Mouse (Mus musculus) lung, postnatal 10 days (tissue): ENCODE results near the gene Relch.
"Not testable (repeated sequence)": the region's sequence is repeated elsewhere in the genome, so short reads cannot be mapped to it uniquely, and the experiment has no call there.

ENCODE experiments used
- DNase-seq: peaks from one replicate; pipeline ENCODE4 v3.0.0; 2021

Relch gene

DNA sequence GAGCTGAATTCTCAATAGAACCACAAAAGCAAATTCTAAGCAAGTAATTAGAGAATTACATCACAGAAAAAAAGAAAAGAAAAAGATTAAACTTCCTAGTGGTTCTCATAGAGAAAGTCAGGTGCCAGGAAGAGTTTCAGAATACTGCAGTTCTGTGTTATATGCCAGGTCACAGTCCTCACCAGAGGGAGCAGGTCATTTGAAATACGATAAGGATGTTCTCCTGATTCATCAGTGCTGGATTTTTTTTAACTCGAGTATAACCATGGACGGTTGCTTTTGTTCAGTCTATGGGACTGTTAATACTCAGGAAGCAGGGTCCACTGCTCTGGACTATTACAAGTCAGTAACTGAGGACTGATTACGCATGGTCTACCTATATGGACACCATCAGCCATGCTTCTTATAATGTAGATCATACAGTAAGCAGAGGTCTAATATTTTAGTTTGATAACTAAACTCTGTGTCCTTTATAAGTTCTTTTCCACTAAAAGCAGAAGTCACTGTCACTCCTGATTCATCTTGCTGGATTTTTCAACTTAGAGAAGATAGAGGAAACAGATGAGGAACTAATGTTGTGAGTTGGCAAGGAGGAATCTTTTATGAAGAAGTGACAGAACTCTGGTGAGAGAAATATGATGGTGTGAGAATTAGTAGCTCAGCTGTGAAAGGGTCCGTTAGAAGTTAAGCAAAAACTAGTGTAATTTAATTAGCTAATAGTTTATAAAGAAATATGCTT, 83.4 kb downstream of the Relch start:
- no peak for DNase-seq

DNA sequence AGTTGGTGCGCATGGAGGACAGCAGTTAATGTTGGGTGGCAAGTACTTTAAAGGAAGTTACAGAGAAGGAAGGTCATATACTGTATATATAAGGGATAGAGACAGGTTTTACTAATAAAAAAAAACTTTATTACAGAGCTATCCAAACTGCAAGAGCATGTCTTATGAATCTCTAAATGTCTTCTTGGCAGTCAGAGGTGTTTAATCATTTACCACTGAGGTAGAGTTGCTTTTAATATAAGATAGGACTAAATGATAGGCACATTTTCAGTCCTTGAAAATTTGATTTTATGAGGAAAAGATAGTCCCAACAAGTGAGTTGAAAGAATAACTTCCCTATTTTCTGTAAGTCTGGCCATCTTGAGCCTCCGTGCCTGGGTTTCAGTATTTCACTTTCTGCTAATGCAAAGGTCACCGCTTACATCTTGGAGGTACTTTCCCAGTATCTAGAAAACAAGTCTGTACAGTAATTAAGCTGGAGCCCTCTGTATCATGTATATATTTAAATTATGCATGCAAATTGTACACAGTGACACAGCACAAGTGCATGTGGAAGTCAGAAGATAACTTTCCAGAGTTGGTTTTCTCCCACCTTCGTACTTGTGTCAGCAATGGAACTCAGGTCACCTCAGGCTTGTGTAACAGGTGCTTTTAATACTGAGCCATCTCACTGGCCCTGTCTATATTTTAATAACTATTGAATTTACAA, 84.6 kb downstream of the Relch start:
- no peak for DNase-seq

DNA sequence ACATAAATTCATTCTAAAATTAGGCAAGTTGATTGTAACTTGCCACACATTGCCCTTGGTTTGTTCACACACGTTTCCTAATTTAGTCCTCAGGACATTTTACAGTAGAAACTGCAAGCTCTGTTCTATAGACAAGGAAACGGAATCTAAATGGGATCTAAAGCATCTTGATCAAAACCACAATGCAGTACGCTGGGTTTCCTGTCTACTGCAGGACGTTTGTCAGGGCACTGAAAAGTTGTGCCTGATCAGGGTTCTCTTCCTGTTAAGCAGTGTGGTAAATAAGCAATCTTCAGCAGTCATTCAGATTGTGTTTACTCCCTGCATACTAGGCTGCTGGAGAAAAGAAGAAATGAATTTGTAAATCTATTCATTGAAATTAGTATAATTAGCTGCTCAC, 88.5 kb downstream of the Relch start:
- DNase-seq, result no peak

DNA sequence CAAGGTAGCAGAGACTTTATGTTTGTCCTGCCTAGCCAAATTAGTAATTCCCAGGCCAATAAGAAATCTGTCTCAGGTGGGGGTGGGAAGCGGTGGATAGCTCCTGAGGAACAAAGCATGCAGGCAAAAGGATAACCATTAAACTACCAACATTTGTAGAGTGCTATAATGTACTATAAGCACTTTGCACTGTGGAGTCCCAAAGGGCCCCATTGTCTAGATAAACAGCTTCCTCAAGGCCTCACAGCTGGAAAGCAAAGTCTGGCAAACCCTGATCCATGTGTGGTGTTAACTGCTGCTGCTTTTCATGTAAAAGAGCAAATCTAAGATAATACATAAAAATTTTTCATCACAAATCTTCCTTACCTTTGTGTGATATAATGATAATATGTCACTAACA, 89.3 kb downstream of the Relch start:
- DNase-seq, result no peak

DNA sequence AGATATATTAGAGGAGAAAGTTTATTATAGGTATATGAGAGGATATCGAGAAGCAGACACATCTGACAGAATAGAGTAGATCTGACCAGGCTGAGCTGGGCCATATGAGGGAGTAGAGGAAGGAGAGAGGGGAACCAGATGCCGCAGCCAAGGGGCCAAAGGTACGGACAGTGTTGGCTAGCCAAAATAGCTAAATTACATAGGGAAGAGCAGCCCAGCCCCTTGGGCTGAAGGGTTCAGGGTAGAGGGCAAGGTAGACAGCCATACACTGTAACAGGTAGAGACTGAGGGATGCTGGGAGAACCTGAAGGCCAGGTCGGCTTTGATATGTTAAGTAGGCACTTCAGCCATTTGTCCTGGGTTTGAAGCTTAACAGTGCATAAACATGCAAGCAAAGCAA, 95.1 kb downstream of the Relch start:
- no peak for DNase-seq

DNA sequence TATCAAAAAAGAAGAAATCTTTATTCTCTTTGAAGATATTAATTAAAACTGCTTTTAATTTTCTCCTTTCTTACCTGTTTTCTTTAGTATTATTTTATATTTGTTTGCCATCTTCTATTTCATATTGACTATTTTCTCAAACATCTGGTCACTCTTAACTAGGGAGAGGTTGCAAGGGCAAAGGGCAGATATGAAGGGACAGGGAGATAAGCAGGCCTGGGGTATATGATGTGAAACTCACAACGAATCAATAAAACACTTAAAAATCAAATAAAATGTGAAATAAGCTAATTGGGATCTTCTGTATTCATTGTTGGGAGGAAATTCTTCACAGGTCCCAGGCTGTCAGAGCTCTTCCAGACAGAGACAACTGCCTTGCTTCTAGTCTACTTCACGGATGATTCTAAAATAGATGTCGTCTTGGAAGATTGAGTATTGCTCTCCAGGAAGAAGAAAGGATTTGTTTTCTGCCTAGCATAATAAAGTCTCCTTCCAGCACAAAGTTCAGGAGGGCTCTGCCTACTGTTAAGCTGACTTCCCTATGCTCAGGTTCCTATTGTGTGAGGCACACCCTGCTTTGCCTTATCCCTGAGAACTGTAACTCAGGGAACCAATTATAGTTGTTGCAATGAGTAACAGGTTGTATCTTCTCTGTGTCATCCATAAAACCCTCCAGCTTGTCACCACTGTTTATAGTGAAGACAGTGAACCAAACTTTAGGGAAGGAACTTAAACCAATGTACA, 95.9 kb downstream of the Relch start:
- no peak for DNase-seq

DNA sequence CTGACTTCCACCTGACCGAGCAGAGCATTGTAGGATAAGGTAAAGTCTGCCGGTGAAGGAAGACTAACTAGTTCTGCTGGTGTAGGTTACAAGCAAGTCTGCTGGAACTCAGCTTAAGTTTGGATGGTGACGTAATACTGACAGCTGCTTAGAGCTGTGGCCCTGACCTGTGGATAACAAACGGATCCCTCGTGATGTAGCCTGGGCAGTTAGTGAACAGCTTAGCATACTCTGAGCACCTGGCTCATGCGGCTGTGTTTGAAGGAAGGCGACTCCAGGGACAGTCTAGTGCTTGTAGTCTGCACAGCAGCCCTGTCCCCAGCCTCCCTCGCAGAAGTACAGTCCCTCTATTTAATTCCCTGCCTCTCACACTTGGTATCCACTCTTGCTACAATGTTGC, 101.9 kb downstream of the Relch start:
- no peak for DNase-seq

DNA sequence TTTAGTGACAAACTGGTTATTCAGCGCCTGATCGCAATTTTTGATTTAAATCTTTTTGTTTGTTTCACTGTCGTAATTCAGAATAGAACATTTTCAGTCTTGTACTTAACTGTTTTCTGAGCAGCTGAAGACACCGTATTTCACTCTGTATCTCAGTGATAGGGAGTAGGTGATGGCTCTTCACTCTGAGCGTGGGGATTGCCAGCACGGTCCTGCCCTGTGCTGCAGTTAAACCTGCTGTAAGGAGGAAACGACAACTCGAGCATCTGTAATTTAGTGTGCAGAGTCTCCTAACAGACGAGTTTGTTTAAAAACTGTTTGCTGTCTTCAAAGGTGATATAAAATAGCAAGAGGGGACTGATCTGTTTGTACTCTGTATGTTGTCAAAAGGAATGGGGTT, 102.4 kb downstream of the Relch start:
- DNase-seq, result not testable (repeated sequence)

DNA sequence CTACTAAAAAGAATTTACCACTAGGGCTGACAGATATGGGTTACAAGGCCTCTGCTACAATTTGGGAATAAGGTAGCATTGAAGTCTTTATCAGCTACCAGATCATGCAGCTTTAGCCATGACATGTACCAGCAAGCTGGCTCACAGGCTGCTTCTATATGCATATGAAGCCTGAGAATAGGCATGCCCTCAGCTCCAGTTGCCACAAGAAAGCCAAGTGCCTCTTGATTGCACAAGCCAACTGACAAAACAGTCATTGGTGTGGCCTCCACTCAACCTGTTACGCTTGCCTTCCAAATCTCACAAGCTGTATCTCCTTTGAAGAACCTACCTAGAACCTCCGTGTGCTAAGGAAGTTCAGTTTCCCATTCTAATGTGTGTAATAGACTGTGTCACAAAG, 104.7 kb downstream of the Relch start:
- no peak for DNase-seq

DNA sequence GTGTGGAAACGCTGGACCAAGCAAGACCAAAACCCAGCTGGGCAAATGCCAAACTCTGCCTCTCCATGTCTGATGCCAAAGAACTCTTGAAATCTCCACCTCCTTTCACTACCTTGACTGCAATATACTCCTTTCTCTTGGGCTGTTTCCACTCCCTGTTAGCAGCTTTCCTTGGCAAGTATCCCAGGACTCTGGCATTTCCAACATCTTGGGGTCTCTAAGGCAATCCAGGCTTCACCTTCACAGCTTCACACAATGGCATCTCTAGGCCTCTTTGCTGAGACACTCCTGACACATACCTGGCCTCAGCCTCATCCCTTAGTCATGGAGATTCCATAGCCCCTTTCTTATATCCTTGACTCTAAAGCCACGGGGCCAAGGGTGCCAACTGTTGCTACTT, 107.0 kb downstream of the Relch start:
- DNase-seq, result no peak

DNA sequence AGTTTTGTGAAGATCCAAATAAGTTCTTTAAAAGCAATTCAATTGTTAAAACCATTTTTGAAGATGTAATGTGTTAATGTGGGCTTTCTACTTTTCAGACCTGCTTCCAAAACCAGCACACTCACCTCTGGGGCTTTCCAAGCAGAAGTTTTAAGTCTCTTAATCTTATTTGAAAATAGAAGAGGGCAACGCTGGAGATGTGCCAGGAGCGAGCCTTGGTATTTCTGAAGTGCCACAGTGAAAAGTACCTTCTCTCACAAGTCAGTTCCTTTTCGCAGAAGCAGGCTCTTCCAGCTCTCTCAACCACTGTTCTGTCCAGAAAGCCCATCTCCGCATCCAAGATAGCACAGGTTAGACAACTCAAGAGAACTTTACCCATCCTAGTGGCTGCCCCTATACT, 112.8 kb downstream of the Relch start:
- peak; percentile 43 for DNase-seq

DNA sequence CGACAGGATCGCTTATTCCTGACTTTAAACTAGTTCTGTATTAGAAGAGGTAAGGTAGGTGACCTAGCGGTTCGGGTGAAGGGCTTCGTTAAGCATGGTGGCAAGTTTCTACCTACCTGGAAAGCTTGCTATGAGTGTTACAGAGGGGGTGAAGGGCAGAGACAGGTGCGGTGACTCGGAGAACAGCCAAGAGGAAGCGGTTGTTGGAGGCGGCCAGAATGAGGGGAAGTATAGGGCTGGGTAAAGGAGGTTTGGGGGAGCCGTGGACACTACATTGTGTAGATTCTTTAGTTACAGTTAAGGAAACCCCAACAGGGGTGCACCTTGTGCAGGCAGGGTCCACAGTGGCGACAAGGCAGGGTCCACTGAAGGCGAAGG, 116.4 kb downstream of the Relch start:
- no peak for DNase-seq

DNA sequence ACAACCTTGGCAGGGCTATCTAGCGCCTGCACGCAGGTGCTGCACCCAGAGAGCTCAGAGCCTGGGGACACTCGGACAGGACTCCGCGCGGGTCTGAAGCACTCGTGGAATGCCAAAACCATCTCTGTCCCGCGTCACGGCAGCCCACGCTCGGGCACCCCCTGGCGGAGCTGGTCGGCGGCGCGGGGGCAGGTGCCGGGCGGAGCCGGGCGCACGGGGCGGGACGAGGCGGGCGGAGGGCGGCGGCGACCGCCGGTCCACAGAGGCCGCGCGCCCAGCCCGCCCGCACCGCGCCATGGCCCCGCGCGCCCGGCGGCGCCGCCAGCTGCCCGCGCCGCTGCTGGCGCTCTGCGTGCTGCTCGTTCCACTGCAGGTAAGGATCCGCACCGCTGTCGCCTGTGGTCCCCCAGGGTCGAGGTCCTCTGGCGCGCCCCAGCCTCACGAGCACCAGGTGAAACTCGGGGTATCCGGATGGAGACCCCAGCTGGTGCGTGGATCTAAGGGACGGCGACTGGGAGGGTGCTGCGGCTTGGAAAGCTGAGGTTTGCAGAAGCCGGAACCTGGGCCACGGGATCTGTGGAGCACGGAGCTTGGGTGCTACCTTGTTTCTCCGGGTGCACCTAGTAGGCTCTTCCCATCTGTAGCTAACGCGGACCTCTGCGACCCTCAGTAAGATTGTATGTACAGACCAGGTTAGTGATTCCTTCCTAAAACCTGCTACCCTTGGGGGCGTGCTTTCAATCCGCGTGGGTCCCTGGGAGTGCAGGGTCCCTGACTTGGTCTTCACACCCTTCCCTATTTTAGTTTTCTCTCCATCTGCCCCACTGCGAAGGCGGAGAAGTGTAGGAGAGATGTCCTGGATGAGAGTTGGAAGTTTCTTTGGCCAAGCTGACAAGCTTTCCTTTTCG, 117.0 kb downstream of the Relch start, which contains the start of gene Tnfrsf11a:
Gene Tnfrsf11a, plus strand, starts transcription at position 262 of the 908 bp plus-strand sequence.
- peak; percentile 72 for DNase-seq

DNA sequence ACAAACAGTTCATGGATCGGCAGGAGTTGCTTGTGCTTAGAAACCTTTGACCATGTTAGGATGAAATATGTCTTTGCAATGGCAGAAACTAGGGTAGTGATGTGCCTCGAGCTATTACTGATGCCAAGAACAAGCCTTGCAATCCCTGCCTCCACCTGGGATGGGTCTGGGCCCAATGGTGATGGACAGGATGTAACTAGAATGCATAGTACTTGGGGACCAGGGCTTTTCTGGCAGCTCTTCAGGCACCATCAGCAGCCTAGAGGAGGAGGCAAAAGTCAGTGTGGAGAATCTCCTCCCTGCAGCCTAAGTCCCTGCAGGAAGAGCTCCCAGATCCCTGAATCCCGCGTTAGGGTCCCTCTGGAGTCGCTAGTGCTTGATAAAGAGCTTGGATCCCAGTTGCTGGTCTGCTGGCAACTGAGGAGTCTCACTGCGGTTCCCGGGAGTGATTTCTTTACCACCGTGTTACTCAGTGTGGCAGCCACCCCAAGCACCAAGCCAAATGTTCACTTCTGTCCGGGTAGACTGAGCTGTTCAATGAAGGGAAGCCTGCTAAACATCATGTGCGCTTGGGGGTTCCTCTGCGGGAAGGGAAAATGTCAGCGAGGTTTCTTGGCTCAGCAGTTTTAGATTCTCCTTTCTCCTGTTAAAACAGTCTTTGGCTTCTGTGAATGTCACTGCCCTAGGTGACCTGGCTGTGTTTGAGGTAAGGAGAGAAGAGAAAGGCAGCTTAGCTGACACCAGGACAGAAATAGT, 117.9 kb downstream of the Relch start:
- DNase-seq, result no peak

DNA sequence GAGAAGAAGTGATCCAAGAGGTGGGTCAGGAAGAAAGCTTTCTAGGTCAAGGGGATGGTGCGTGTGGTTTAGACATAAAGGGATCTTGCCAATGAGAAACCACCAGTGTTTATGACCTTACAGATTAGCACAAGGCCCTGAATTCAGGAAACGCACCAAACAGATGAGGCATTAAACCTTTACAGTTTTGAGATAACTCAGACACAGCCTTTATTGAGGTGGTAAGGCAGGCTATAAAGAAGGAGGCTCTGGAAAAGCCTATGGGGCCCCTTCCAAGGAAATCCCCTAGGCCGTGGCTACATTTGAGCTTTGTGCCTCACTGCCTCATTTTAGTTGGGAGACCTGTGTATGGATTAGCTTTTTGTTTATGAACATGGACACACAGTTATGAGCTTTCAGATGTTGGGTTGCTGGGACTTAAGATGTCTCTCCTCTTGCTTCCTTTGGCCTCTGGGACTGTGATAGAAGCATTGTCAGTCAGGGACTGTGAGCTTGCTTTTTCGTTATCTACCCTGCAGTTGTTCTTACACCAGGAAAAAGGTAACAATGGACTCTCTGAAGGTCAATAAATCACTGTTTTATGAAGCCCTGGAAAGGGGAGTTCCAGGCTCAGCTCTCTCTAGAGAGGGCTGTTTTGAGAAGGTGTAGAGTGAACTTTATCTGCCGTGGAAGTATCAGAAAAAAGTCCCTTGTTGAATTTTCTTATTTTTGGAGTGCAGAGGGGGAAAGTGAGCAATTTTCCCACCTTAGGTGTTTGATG, 120.8 kb downstream of the Relch start:
- DNase-seq, result no peak

DNA sequence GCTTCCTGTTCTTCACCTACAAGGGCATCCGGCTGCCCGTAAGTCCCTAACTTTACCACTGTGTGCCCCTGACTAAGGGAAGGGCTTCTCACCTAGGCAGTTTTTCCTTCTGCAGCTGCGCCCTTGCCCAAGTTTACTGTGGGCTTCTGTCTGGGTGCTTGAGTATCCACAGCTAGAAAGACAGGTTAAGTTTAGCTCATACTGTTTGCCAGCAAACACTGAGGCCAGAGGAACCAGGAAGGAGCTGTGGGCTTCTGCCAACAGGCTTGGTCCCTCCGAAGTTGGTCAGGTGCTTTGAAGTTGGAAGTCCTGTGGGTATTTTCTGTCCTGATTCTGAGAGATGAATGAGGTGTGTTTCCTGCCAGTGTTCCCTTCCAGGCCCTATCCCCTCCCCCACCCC, 121.5 kb downstream of the Relch start:
- DNase-seq, result peak; percentile 15

DNA sequence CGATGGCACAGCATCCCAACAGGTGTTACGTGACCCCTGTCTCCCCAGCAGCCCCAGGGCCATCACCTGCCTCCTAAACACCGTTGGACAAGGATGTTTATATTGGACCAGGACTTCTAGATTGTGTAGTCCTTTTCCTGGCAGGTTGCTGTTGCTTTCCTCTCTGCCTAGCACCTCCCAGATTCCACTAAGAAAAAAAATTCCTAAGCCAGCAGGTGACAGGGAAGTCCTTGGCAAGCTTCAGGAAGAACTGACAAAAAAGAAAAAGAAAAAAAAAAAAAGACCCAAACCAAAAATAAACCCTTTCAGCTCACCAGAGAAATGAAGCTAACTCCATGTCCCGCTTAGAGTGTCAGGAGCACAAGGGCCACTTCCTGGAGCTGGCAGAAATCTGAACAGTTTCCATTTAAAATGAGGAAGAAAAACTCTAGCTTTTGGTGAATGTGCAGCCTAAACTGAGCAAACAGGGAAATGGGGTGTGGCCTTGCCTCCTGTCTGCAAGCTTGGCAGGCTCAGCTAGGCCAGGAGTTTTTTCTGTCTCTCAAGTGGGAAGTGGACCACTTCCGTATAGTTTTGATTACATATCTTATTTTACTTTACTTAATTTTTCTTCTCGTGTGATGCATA, 123.2 kb downstream of the Relch start:
- peak; percentile 42 for DNase-seq

DNA sequence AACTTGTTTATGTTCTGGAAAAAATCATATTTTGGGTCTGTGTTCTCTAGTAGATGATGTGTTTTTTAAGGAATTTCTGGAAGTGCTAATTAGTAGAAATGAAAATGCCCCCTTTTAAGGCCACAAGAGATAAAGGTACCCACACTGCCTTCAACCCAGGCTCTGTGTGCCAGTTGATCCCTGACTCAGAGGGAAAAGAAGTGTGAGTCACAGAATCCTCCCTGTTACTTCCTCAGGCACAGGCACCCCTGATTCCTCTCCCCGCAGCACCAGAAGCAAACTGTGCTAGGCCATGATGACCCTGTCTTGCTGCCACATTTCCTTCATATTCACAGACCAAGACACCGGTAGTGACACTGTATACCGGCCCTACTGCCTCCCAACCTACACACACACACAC, 126.4 kb downstream of the Relch start:
- DNase-seq, result no peak

DNA sequence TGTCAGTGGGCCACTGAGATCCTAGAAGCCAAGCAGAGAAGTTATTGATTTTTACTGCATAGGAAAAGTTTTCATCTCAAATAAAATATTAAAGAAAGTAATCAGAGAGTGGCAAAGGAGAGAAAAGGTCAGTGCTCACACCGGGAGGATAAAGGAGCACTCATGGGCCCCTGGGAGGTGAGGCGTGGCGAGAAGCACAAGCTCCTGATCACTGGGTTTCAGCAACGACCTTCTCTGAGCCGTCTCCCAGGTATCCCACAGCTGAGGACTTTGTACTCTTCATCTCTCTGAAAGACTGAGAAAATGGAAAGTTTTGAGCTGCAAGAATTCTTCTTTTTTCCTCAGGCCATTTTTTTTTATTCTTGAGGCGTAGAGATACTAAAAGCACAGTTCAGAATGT, 131.0 kb downstream of the Relch start:
- no peak for DNase-seq

DNA sequence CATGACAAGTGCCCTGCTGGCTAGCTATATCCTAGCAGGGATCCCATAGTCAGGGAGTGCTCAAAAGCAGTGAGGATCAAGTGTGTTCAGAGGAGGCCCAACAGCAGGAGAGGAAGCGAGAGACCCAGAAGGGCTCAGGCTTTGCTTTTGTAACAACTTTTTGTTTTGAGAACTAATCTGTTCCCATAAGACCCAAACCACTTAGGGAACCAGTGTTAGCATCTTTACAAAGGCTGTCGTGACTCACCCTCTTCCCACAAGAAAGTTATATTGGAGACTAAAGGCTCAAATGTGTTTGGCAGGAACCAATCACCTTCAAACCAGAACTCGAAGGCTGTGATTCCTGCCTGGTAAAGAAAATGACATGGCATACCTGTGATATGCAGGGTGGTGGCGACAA, 132.0 kb downstream of the Relch start:
- DNase-seq, result no peak

DNA sequence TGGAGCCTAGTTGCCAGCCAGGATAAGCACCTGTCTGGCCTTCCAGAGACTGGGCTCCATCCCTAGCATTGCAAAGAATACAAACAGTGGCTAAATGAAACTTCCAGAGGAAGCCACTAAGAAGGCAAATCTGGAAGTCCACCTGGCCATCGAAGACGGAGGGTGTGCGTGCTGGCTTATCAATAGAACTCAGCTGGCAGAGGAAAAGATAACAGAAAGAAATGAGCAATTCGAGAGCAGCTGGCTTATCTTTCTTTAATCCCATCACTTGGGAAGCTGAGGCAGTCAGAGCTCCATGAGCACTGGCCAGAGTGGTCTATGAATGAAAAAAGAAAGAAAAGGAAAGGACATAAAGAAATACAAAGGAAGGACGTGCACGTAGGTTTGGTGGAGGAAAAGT, 136.9 kb downstream of the Relch start:
- DNase-seq, result no peak
